In the genomic region with DNA sequence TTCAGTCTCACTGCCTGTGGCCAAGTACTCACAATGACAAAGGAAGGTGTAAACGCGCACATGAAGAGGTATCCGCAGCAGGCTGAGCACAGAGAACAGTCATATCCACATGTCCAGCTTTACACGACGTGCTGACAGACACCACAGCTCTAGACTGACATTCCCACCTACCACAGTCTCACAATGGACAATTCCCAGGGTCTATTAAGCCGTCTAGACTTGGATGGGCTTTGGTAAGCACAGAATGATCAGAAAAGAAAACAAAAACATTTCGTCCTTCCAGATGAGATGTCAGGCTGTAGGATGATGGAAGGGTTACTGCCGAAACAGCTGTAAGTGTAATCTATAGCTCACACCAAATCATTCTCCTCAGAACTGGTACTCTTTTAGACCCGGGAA, we compare ENCODE assay signal across 24 mouse cellular contexts.
"Had no signal": no experiment of that assay in that cellular context is flagged by ENCODE, and none has a peak within 500 bp of the region (broad histone marks: within the 10 kb centered on the region; RNA-seq: fewer than 3 reads in every experiment).

No protein-coding gene starts in this region.

- H3K4me1 ChIP-seq: heart, embryonic 12.5 days; hindbrain, embryonic 10.5 days; hindbrain, embryonic 12.5 days; intestine, embryonic 15.5 days; limb, embryonic 10.5 days; limb, embryonic 12.5 days had no signal

- H3K4me3 ChIP-seq: gastrocnemius, adult 2 months; heart, embryonic 10.5 days; heart, embryonic 12.5 days; hindbrain, embryonic 10.5 days; hindbrain, embryonic 12.5 days; intestine, embryonic 15.5 days; layer of hippocampus, adult 2 months; limb, embryonic 10.5 days; limb, embryonic 12.5 days had no signal

- H3K27ac ChIP-seq: gastrocnemius, adult 2 months; heart, embryonic 10.5 days; hindbrain, embryonic 10.5 days; hindbrain, embryonic 12.5 days; hindbrain, embryonic 14.5 days; intestine, embryonic 15.5 days; limb, embryonic 10.5 days; limb, embryonic 12.5 days had no signal

- DNase-seq: gastrocnemius, adult 2 months; gastrocnemius, postnatal 10 days; gastrocnemius, postnatal 25 days; heart, adult 18-20 months; heart, postnatal 10 days; heart, postnatal 4 days; kidney, adult 18-20 months; kidney, adult 8-10 months; kidney, postnatal 10 days; kidney, postnatal 25 days; kidney, postnatal 4 days; liver had no signal

- H3K9ac ChIP-seq: heart, embryonic 12.5 days; hindbrain, embryonic 12.5 days; hindbrain, embryonic 14.5 days; intestine, embryonic 15.5 days; limb, embryonic 12.5 days had no signal

- H3K4me2 ChIP-seq: heart, embryonic 12.5 days; hindbrain, embryonic 12.5 days; hindbrain, embryonic 14.5 days; intestine, embryonic 15.5 days; limb, embryonic 12.5 days had no signal

- H3K9me3 ChIP-seq: heart, embryonic 10.5 days; heart, embryonic 12.5 days; hindbrain, embryonic 10.5 days; hindbrain, embryonic 12.5 days; intestine, embryonic 15.5 days; limb, embryonic 10.5 days; limb, embryonic 12.5 days had no signal

- H3K36me3 ChIP-seq: hindbrain, embryonic 10.5 days; intestine, embryonic 15.5 days had no signal

- H3K27me3 ChIP-seq: heart, embryonic 12.5 days; hindbrain, embryonic 12.5 days; intestine, embryonic 15.5 days; limb, embryonic 12.5 days had no signal

- ATAC-seq: hindbrain, embryonic 16.5 days; inflammation-experienced regulatory T-cells, adult 6 months; intestine, embryonic 15.5 days; intestine, postnatal 0 days had no signal
